Mouse (Mus musculus) layer of hippocampus, postnatal 14 days (tissue): ENCODE measurements at regions not wholly inside any gene's neighbourhood (a gene's known extent, or its start where the extent isn't known, plus 50 kb on each side); places are given as distances from the start of the nearest gene placed in this dataset.
"Not testable (repeated sequence)": the region's sequence is repeated elsewhere in the genome, so short reads cannot be mapped to it uniquely, and the experiment has no call there.

Experiments used
- DNase-seq, 2 experiments: peaks; one replicate each; pipeline ENCODE4 v3.0.0; 2021 to 2022; ENCODE audit warnings: low spot score in 2 of 2, mixed read lengths in 1 of 2

DNA sequence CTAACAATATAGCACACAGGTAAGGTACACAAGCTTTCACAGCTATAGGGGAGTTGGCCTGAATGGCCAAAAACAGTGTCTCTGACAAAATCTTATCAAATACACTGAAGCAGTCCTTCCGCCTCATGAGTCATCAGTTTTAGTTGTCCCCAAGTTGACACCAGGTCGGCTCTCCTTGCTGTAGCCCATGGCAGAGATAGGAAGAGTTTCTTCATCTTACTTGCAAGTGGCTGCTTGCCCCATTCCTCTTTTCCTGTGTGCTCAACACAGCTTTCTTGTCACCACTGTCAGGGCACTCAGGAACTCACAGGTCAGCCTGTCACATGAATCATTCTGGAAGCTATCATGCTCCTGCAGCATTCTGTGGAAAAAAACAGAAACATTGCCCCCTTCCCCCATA is 77.1 kb downstream of the Olfr721-ps1 start:
- DNase-seq, result not testable (repeated sequence)

- DNase-seq, result peak; percentile 24 to 64
Observed at GRCm38 (mm10) chr14:14481840-14482239, 80.7 kb downstream of the Olfr721-ps1 start.

GRCm38 (mm10) chr14:14486356-14486755 is 85.3 kb downstream of the Olfr721-ps1 start:
- peak in 1 of 2 experiments; percentile 50 for DNase-seq

GRCm38 (mm10) chr14:14490501-14490900 is 89.4 kb downstream of the Olfr721-ps1 start:
- DNase-seq, result no peak

- no peak for DNase-seq
Observed at GRCm38 (mm10) chr14:14492041-14492440, 90.9 kb downstream of the Olfr721-ps1 start.

DNA sequence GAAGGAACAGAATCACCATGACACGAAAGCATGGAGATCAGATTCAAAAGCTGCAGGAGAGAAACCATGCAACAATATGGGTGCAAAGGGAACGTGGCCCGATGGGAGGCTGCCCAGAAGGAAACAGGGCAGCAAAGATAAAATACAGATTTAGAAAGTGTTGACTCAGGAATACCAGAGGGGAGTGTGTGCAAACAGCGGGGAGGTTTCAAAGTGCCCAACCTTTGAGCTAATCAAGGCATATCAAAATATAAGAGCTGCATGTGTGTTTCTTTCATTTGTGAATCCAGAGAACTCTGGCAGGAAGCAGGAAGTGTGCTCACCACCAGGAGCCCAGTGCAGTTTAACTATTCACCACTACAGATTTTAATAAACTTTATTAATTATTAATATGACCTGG is 110.8 kb downstream of the Olfr721-ps1 start:
- no peak for DNase-seq

- DNase-seq, result no peak
Observed at GRCm38 (mm10) chr14:14513056-14513455, 112.0 kb downstream of the Olfr721-ps1 start.

- DNase-seq, result no peak
Observed at GRCm38 (mm10) chr14:14513498-14513897, 112.4 kb downstream of the Olfr721-ps1 start.

GRCm38 (mm10) chr14:14514440-14515172 is 113.5 kb downstream of the Olfr721-ps1 start:
- no peak for DNase-seq

DNA sequence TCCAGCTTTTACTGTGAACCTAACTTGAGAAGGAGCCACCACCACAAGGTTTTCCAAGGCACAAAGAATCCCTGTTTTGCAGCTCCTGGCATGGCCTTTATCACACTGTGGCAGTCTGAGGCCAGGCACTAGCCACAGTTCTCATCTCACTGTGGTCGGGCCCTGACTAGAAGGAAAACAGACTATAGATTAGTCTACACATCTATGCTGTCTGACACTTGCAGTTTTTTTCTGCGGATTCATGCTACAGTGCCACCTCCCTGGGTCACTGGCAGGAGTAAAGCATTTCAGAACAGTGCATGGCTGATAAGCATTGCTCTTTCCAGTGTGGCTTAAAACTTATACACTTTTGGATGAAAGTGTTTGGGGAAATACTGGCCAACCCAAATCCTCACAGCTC is 114.3 kb downstream of the Olfr721-ps1 start:
- DNase-seq, result no peak

DNA sequence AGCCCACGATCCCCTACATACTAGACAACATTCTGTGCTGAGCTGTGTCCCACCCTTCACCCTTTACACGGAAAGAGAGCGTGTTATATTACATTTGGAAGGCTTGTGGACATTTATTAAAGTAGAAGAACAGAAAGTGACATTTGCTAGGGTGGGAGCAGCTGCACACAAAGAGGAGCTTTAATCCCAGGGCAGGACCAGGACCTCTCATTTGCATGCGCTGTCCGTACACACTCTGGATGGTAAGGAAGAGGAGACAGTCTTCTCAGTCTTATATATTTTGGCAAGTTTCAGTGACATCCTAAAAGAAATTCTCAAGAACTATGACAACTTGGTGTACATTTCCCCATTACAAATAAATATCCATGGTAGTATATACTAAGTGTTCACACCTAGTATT is 114.8 kb downstream of the Olfr721-ps1 start:
- no peak for DNase-seq

DNA sequence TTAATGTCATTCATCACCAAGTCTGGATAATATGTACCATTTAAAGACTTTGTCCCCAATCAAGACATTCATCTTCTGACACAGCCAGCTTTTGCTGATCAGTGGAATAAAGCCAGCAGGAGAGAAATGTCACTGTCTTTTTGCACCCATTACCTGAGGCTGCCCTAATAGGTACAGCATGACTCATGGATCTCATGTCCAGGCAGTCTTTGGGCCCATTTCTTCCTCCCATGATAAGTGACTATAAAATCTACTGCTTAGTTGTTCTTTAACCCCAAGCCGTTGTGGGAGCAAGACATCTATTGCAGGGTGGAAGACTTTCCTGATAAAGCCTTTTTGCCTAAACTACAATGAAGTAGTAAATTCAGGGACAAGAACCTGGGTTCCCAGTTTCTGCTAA is 116.9 kb downstream of the Olfr721-ps1 start:
- DNase-seq, result no peak

DNA sequence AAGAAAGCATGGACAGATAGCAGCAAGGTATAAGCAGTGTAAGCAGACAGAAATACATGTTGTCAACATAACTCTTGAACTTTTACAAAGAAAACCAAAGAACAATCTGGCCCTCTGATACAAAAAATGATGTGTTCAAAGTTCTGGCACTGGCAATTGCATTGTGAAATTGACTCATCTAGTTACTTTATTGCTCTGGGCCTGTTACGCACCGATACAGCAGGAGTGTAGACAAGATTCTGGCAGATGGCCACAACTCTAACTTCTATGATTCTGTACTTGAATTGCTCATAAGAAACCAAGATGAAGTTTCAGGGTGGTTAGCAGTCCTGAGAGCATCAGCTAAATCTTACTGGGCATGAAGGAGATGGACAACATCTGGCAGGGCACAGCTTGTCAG is 117.7 kb downstream of the Olfr721-ps1 start:
- no peak for DNase-seq

GRCm38 (mm10) chr14:14520195-14520594 is 119.1 kb downstream of the Olfr721-ps1 start:
- peak in 1 of 2 experiments; percentile 14 for DNase-seq

GRCm38 (mm10) chr14:14521331-14521730 is 120.2 kb downstream of the Olfr721-ps1 start:
- not testable (repeated sequence) for DNase-seq

DNA sequence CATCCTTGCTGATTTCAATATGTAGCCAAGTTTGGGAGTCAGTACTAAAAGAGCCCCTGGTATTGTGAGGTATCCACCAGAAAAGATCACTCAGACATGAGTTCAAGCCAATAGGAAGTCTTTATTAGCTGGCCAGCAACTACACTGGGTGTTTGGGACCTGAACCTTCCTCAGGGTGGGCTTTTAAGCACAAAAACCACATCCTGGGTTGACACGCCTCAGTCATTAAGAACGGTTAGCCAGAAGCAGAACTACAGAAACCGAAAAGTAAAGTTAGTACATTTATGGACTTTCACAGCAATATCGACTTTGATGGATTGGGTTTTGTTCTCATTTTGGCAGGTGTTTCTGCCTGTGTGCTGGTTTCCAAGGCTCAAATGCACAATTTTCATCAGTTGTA is 124.1 kb downstream of the Olfr721-ps1 start:
- DNase-seq, result no peak

DNA sequence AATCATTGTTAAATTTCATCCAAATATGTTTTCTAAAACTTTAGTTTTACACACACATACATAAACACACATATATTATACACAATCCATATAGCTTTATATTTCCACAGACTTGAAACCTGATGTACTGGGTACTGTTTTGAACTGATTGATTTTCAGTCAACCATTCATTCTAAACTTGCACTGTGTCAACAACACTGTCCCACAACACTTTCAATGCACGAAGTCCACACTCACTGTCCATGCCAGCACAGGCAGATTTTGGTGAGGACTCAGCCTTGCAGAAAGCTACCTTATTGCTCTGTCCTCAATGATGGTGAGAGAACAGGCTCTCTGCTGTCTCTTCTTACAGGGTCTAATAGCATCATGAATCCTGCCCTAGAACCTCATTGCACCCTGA is 127.3 kb downstream of the Olfr721-ps1 start:
- DNase-seq, result no peak

DNA sequence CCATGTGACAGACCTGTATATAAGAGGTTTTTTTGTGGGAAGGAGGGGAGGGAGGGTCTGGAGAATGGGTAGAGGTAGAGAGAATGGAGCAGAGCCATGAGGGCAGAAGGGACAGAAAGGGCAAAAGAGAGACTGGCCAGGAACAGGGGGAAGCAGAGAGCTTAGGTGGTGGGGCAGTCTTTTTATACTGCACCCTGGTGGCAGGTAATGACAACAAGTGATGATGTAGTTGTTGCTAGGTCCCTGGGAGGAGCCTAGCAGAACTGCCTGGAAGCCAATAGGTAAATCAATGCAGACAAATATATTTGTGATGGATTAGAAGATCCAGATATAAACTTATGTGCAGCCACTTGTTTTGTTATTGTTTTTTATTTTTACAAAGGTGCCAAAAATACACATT is 140.1 kb downstream of the Olfr721-ps1 start:
- DNase-seq, result no peak

- DNase-seq, result no peak
Observed at GRCm38 (mm10) chr14:14541705-14542104, 140.6 kb downstream of the Olfr721-ps1 start.

GRCm38 (mm10) chr14:14544236-14544635 is 143.1 kb downstream of the Olfr721-ps1 start:
- DNase-seq, result no peak

DNA sequence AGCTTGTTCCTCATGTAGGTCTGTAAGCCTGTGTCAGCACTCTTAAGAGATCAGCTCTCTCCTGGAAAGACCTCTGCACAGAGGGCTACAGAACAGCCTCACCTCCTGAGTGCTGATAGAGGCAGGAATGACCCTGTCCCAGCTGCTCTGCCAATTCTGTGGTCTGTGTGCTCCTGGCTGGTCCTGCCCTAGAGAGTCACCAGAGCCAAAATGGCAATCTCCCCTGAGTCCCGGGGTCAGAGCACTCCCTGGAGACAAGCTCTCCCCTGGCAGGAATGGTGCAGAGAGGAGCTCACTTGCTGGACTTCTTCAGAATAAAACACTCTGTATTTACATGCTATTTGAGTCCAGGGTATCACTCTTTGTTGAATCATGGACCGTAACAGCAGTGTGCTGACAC is 149.9 kb upstream of the Slc4a7 start:
- DNase-seq, result no peak

DNA sequence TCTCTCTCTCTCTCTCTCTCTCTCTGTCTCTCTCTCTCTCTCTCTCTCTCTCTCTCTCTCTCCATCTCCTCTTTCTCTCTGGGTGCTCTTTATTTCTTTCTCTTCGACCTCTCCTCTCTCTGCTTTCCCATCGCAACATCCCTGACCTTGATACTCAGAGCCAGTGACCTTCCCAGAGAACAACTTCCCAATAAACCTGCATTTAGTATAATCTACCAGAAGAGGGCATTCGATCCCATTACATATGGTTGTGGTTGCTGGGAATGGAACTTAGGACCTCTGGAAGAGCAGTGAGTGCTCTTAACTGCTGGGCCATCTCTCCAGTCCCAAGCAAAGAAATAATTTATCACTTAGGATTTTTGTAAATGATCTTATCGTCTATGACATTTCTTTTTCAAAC is 127.2 kb upstream of the Slc4a7 start:
- DNase-seq, result no peak

- no peak for DNase-seq
Observed at GRCm38 (mm10) chr14:14591939-14592338, 110.1 kb upstream of the Slc4a7 start.
